Mouse (Mus musculus) kidney, postnatal 25 days (tissue): ENCODE results near the gene Eef1g.

Experiments
- DNase-seq, 2 experiments: peaks; one replicate each; pipeline ENCODE4 v3.0.0; 2021; ENCODE audit warnings: mixed read lengths in 2 of 2

Eef1g gene

DNA sequence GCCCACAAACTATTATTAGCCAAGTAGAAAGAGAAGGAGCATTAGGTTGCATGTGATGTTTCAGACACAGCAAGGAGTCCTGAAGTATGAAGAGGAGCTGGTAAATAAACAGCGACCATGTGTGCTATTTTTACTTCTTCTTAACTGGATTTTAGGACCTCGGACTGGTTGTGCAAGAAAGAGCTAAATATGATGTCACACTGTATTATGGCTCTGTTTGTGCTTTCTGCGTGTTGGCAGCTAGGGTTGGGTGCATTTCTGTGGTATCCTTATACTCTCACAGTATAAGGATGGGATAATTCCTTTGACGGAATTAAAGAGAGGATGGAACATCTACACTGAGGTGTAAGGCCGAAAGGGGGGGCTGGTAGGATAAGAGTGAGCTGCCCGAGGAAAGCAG lies 21.6 kb upstream of the Eef1g start:
- no peak for DNase-seq

DNA sequence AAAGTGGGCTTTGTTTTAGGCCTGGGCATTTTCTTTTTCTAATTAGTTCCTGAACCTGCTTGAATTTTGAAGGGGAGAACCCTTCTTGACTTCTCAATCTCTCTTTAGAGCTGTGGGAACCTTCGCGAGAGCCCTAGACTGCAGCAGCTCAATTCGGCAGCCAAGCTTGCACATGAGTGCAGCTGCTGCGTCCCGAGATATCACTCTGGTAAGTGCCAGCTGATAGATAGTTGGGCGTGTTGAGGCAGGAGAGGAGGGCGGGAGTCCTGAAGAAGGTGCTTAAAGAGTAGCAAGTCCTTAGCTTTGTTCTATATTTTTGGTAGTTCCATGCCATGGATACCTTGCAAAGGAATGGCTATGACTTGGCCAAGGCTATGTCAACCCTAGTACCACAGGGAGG lies 19.9 kb upstream of the Eef1g start:
- DNase-seq, result no peak

DNA sequence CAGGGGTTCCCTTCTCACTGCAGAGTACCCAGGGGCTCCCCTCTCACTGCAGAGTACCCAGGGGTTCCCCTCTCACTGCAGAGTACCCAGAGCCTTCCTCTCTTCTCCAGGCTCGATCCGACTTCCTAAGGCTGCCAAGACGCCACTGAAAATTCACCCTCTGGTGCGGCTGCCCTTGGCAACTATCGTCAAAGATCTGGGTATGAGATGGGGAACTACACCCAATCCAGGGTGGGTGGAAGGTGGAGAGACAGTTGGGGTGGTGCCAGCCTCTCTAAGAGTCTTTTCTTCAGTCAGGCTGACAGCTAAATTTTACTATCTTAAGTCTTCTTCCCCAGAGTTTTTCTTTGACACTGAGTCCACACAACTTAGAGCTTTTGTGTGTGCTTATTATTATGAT lies 16.7 kb upstream of the Eef1g start:
- DNase-seq, result no peak

DNA sequence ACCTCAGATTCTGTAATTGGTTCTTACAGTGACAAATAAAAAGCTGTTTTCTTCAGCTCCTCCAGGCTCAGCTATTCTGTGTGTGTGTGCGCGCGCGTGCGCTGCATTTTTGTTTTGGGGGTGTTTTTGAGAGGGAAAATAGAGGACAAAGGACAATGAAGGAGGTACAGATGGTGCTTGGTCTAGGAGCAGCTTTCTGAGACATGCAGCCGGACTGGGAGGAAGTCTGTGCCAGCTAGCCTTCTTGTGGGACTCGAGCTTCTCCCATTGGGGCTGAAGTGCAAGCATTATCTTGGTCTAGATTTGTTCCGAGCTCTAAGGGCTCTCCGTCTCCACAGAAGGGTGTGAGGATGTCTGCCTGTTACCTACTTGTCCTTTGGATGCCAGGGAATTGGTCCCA lies 14.6 kb upstream of the Eef1g start:
- DNase-seq, result no peak

DNA sequence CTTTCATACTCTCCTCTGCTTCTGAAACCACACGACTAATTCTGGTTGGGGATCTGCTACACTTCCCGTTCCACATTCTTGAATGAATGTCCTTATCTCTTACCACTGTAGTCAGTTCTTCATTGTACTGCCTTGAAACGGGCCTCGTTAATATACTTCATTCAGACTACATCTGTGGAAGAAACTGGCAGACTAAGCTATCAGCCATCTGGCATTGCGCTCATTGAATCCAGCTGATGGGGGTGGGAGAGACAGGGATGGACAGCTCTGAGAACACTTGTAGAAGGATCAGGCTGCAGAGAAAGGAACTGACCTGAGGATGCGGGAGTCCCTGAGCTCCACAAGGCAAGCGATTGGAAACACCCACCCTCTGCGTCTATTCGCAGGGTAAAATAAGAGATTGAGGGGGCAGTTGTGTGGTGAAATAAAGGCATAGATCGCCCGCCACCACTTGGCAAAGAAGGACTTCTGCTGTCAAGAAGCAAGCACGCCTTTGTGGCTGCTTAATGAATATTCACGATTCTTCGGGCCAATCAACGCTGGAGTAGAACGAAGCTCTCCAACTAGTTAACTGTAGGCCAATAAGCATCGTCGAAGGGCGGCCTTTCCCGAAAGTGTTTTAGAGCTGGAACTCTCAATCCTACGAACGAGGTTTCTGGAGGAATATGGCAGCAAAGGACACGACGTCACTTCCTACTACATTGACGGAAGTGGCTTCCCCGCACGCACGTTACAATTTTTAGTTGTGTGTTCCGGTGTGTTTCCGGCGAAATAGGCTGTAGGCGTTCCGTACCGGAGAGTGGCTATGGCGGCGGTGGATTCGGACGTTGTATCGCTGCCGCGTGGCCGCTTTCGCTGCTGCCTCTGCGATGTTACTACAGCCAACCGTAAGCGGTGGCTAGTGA lies 13.5 kb upstream of the Eef1g start, which contains the start of gene Tut1:
Gene Tut1 (plus strand): TSS at position 713 of the 905 bp plus-strand sequence.
- DNase-seq, result peak; percentile 94 to 95

DNA sequence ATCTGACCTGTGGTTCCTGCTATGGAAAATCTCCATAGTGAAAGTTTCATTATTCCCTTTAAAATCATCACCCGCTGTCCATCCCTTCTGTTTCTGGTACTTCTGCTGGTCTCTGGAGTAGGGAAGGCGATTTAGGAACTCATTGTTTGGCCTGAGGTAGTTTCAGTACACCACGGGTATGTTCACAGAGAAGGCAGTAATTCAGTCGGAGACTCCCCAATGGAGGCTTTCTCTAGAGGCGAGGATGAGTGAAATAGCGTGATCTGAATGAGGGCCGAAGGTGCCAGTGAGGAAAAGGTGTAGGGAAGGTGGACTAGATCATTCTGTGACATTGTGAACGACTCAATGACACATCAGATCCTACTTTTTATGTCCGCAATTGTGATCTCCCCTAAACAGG lies 12.7 kb upstream of the Eef1g start:
- no peak for DNase-seq

DNA sequence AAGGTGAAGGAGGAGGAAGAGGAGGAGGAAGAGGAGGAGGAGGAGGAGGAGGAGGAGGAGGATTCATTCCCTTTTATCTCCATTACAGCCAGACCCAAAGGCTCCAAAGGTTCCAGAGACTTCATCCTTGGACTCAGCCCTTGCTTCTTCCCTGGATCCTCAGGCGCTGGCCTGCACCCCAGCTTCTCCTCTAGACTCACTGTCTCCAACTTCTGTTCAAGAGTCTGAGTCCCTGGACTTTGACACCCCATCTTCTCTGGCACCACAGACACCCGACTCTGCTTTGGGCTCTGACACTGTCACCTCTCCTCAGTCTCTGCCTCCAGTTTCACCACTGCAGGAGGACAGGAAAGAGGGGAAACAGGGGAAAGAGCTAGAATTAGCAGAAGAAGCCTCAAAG lies 4.6 kb upstream of the Eef1g start:
- DNase-seq, result no peak

DNA sequence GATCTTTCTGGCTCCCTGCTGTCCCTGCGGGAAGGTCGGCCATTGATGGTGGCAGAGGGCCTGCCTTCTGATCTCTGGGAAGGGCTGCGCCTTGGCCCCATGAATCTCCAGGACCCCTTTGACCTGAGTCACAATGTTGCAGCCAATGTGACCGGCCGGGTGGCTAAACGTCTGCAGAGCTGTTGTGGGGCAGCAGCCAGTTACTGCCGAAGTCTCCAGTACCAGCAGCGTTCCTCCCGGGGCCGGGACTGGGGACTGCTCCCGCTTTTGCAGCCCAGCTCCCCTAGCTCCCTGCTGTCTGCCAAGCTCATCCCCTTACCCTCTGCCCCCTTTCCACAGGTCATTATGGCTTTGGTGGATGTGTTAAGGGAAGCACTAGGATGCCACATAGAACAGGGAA lies 1.8 kb upstream of the Eef1g start:
- DNase-seq, result peak in 1 of 2 experiments; percentile 48

DNA sequence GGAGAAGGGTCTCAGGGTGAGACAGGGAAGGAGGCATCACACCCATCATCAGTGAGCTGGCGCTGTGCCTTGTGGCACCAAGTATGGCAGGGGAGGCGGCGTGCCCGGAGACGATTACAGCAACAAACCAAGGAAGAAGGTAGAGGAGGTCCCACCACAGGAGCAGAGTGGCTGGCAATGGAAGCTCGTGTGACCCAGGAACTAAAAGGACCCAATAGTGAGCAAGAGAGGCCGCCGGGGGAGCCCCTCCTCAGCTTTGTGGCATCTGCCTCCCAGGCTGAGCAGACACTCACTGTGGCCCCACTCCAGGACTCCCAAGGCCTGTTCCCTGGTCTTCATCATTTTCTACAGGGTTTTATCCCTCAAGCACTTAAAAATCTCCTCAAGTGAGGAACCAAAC lies 1.1 kb upstream of the Eef1g start:
- DNase-seq, result peak in 1 of 2 experiments; percentile 55

DNA sequence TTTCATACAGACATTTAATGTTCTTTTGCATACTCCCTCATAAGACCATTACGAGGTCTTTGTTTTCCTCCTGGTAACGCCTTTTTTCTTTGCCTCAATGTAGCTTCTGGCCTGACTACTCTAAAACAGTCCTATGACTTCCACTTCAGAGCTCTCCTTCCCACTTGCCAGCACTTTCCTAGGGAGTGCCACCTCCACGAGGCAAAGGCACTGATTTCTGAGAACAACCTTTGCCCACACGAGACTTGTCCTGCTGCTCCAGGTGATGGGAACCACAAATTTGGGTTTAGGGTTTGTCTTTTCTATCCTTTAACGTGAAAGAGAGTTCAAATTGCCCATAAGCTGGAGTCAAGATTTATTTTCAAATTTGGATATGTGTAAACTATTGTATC lies 647 bp upstream of the Eef1g start:
- DNase-seq, result peak in 1 of 2 experiments; percentile 51

DNA sequence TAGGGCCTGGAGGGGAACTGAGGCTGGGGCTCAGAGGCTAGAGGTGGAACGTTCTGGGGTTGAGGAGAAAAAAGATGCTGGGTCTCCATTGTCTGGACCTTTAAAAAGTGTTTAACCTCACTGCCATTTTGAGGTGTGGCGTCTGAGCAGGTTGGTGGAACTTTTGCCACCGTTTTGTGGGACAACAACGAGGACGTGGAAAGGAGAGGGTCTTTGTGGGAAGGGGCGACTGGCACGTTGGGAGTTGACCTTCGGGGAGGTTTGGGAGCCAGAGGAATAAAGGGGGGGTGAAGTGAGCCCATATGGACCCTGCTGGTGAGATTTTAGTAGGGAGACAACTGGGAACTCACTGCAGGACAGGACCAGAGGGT lies 517 bp downstream of the Eef1g start:
- DNase-seq, result no peak

DNA sequence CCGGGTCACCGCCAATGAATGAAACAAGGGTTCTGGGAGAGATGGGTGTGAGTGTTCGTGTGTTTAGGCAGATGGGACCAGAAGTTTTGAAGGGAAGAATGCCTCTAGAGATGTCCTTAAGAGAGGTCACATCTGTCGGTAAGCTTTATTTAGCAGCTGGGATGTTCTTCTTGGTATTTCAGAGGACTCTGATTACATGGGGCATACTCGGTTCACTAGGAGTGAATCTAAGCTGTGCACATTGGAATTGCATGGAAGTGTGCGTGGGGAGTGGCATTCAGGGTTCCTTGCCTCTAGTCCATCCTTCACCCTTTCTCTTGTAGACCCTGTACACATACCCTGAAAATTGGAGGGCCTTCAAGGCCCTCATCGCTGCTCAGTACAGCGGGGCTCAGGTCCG lies 1.1 kb downstream of the Eef1g start:
- DNase-seq, result no peak

DNA sequence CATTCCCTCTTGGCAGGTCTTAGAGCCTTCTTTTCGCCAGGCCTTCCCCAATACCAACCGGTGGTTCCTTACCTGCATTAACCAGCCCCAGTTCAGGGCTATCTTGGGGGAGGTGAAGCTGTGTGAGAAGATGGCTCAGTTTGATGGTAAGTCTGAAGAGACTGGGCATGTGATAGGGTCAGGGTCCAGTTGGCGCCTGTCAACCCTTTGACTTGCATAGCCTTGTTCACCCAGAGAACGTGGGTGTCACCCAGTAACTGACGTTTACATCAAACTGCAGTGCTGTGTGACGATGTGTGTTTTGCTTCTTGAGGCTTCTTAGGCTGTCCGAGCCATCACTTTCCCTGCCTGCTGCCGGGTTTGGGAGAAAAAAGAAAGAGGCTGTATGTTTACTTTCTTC lies 5.7 kb downstream of the Eef1g start:
- DNase-seq, result peak in 1 of 2 experiments; percentile 63

DNA sequence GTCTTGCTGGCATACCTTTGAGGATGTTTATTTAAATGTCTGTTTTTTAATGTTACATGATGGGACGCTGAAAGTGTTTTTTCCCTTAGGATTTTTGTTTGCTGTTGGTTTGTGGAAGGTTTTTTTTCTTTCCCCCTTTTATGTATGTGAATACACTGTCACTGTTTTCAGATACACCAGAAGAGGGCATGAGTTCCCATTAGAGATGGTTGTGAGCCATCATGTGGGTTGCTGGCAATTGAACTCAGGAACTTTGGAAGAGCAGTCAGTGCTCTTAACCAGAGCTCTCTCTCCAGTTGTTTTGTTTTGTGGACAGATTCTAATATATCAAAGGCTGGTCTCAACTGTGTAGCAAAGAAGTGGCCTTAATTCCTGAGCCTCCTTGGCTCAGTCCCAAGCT lies 7.8 kb downstream of the Eef1g start:
- DNase-seq, result no peak

DNA sequence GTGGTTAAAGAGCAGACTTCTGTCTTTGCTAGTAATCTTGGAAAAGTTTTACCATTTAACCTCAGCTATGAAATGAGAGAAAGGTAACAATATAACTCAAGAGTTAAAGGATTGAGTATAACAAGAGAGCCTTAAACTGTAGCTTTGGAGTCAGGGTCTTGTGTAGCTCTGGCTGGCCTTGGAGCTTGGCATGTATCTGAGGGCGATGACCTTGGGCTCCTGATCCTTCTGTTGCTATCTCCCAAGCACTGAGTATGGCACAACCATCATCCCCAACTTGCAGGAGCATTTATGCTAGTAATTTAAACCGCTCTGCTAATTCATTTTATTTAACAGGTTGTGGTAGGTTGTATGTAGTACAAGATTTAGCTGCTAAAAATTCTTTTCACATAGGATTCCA lies 8.7 kb downstream of the Eef1g start:
- DNase-seq, result no peak

DNA sequence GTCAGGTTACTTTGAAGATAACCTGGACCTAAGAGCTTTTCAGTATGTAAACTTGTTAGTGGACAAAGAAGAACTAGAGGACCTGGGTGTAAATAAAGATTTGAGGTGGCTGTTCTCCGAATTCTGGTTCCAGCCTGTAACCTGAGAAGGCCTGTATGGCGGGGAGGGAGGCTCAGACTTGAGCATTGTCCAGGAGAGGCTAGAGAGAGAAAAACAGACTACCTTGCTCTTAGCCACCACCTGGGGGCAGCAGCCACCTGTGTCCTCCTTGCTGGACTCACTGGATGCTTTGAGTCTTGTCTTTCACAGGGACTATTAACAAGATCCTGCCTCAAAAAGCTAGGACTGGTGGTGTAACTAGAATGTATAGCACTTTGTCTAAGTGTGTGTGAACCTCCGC lies 9.7 kb downstream of the Eef1g start:
- peak; percentile 67 to 68 for DNase-seq

DNA sequence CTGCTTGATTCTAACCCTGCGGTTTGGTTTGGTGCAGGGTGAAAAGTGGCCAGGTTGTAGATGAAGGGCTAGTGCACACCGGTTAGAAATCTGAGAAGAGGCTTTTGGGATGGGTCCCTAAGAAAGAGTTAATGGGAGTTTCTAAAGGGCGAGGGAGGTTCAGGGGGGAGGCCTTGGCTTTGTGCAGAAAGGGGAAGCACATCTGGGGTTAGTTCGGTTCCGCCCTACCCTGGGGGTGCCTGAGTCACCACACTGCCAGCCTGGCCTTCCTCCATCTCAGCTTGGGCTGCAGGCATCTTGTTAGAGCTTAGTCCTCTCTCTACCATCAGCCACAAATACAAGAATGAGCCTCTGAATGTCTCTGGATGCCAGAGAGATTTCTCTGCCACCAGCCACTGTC lies 13.9 kb downstream of the Eef1g start:
- no peak for DNase-seq

DNA sequence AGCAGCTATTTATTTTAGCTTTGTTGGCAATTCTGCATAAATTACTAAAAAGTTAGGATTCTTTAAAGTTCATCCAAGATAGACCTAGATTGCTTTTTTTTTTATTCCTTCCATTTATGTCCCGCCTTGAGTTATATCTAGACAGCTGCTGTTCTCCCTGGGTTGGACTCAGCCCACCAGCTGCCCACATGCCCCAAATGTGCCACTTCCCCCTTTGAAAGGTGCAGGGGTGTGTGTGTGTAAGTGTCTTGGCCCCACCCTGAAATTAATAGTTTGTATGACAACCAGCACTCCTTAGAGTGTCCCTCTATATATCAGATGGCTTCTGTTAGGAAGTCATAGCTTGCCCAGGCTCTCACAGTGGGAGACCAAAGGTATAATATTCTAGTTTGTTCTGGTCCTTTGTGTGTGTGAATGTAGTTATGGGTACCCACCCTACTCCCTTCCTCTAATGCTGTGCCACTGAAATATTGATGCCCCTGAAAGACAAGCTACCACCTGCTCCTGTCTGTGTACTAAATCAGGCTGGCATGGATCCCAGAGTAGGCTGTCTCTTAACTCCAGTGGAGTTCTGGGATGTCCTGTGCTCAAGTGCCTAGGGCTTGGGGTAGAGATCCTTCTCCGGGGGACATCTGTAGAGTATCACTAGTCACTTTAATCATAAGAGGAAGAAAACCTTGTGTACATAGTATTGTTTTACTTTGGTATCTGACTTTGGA lies 14.8 kb downstream of the Eef1g start:
- no peak for DNase-seq

DNA sequence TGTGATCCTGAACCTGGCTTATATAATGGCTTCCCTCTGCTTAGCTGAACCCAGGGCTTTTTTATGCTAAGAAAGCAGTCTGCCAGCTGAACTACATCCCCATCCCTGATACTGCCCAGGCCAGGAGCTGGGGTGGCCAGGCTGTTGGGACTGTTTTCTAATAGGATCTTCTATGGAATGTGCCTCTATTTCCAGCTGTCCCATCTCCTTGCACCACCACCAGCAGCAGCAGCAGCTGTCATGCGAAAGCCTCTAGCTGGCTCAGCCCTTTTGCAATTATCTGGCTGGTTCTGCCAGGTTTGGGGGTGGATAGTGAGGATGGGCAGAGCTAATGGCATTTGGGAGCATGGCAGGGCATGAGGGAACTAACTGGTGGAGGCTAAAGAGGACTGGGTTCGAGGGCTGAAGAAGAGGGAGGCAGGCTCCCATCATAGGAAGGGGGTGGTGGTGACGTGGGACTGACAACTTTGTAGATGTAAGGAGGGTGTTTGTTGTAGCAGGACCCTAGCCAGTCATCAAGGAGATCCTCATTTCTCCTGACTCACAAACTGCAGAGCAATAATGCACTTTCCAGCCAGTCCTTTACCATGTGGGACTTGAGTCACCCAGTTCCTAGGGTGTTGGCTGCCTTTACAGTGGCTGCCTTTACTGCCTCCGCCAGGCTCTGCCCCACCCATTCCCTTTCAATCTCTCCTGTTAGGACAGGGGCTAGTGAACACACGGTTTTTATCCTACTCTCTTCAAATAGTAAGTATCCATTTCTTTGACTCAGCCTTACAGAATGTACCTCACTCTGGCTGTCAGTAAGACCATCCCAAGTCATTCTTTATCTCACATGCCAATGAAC lies 15.7 kb downstream of the Eef1g start:
- no peak for DNase-seq

DNA sequence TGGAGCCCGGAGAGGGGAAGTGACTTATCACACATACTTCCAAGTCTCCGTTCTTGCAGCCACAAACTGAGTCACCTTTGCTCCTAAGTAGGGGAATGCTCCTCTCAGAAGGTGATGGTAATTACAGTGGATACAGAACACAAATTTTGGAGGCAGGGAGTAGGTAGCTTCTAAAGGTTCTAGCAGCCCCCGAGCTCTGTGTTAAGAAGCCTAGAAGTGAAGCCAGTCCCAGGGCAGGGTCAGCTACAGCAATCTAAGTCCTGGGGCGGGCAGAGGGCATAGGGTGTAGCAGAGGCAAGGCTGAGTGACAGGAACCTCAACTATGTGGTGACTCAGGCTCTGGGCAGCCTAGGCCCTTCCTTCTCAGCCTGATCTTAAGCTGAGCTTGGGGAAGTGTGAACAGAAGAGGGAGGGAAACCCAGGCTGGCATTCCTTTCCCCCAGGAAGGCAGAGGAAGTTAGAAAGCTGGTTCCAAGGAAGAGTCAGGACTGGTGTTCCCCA lies 16.4 kb downstream of the Eef1g start:
- DNase-seq, result no peak

DNA sequence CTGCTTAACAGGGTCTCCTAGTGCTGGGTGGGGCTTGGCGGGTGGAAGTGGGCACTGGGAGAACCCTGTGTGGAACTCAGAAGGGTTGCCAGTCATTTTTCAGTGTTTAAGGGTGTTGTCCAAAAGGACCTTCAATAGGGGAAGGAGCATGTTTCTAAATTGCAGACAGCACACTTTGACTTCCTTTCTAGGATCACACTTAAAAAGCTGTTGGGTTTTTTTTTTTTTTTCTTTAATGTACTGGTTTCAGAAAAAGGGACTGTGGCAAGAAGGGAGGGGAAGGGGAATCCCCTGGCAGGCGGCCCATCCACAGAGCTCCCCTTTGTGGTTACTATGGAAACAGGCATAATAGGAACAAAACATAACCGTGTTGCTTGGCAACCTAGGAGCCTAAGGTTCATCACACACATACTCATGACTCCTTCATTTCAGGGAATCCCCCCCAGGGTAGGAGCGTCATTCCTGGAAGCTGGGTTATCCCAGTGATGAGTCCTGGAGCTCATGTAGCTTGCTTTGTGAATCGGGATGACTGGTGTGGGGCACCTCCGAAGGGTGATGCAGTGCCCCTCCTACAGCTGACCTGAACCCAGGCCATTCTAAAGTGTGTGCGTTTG lies 17.5 kb downstream of the Eef1g start:
- DNase-seq, result peak; percentile 63 to 70

DNA sequence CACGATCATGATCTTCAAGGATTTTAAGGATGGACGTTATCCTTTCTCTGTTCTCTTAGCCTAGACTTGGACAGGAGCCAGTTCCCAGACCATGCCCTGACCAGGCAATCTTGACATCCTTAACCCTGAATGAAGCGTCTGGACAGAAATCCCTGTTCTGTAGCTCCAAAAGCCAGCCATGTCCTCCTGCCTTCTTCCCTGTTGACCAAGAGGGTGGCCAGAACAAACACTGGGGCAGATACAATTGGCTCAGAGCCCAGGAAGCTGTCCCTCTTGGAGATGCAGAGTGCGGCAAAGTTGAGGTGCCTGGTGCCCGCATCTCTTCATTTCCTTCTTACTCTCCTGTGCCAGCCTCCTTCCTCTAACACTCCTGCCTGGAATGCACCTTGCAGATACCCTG lies 19.1 kb downstream of the Eef1g start:
- peak in 1 of 2 experiments; percentile 26 for DNase-seq

DNA sequence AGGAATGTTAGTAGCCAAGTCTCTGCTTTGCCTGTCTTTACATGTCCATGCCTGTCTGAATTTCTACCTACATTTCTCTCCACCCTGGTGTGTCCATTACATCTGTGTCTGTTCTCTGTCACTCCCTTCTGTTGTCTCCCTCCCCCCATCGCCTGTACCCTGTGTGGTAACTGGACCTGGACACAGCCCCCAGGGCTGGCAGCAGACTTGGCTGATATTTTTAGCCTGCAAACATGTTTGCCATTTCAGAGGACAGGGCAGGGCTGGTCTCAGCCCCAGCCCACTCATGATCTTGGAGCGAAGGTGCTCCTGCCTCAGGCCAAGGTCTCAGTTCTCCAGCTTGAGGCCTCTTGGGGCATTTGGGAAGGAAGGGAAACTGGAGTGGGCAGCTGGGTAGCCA lies 21.0 kb downstream of the Eef1g start:
- peak in 1 of 2 experiments; percentile 42 for DNase-seq
